Mouse (Mus musculus): Measurements from ENCODE around the gene Hist1h2bh. TPM values are rescaled to one million over a fixed set of nuclear protein-coding genes. Genes with fewer than 3 reads are reported as not detected.

Hist1h2bh gene
- polyA plus RNA-seq, 1 experiment from 2014 or later: 1.4 TPM

- no peaks in the 10 kb centered on the region for H3K36me3 ChIP-seq
- H3K9me3 ChIP-seq: no peaks in the 10 kb centered on the region
- H3K27ac ChIP-seq: peak overlapping the region; percentile 98
- H3K4me3 ChIP-seq: peak overlapping the region; percentile 48
- H3K9ac ChIP-seq: peak overlapping the region; percentile 49
- H3K4me2 ChIP-seq: peak overlapping the region; percentile 66
- no peak for ATAC-seq (ENCODE audit: borderline replicate concordance, extremely low read depth, low FRiP score, low TSS enrichment)
- H3K4me1 ChIP-seq: peaks cover 39% of the 10 kb centered on the region
- 11% methylated on average over 9 of the region's 9 CpGs for WGBS
- H3K27me3 ChIP-seq: no peaks in the 10 kb centered on the region
These were observed 10.7 kb downstream of the Hist1h2bh start for GRCm38 (mm10) chr13:23532262-23533075.

- Histone ChIP-seq H3K4me3 (peak within 1 kb of the TSS; percentile 48), H3K4me2 (peak within 1 kb of the TSS; percentile 66), H3K36me3 (no peaks in the 10 kb centered on the region), H3K9me3 (no peaks in the 10 kb centered on the region), H3K4me1 (peaks cover 32% of the 10 kb centered on the region), H3K27me3 (no peaks in the 10 kb centered on the region), H3K27ac (peak within 1 kb of the TSS; percentile 98), H3K9ac (peak within 1 kb of the TSS; percentile 57)
- ATAC-seq (ENCODE audit: borderline replicate concordance, extremely low read depth, low FRiP score, low TSS enrichment): peak; percentile 77
- under 1% methylated on average over 64 of the region's 70 CpGs for WGBS
These were observed 12.0 kb downstream of the Hist1h2bh start, which contains the start of gene Hist1h4h for GRCm38 (mm10) chr13:23530901-23531875. Gene Hist1h4h (plus strand): TSS chr13:23531050.

- WGBS: under 1% methylated on average over 20 of the region's 20 CpGs
- no peaks in the 10 kb centered on the region for H3K36me3 ChIP-seq
These were observed 12.9 kb downstream of the Hist1h2bh start for GRCm38 (mm10) chr13:23530181-23530900.

GRCm38 (mm10) chr13:23529480-23530165 lies 13.6 kb downstream of the Hist1h2bh start:
- WGBS: 9% methylated on average over 2 of the region's 2 CpGs
- no peaks in the 10 kb centered on the region for H3K9me3 ChIP-seq

More at GRCm38 (mm10) chr13:23530181-23530900, 12.9 kb downstream of the Hist1h2bh start:
- H3K4me3 ChIP-seq: peak overlapping the region; percentile 48
- H3K4me2 ChIP-seq: peak overlapping the region; percentile 66
- H3K27me3 ChIP-seq: no peaks in the 10 kb centered on the region
- peaks cover 32% of the 10 kb centered on the region for H3K4me1 ChIP-seq
- H3K9ac ChIP-seq: peak overlapping the region; percentile 57
- H3K9me3 ChIP-seq: no peaks in the 10 kb centered on the region
- no peak for ATAC-seq (ENCODE audit: borderline replicate concordance, extremely low read depth, low FRiP score, low TSS enrichment)
- H3K27ac ChIP-seq: peak overlapping the region; percentile 98

GRCm38 (mm10) chr13:23529005-23529404 lies 14.2 kb downstream of the Hist1h2bh start:
- Histone ChIP-seq H3K36me3 (no peaks in the 10 kb centered on the region), H3K4me3 (no peak overlapping the region), H3K9ac (no peak overlapping the region), H3K27me3 (no peaks in the 10 kb centered on the region), H3K4me2 (peak overlapping the region; percentile 5; the same call in 1 of the 2 replicates), H3K9me3 (no peaks in the 10 kb centered on the region), H3K4me1 (peaks cover 28% of the 10 kb centered on the region), H3K27ac (peak overlapping the region; percentile 33; the same call in 1 of the 2 replicates)
- 65% methylated on average over 5 of the region's 5 CpGs for WGBS
- no peak for ATAC-seq (ENCODE audit: borderline replicate concordance, extremely low read depth, low FRiP score, low TSS enrichment)

More at GRCm38 (mm10) chr13:23529480-23530165, 13.6 kb downstream of the Hist1h2bh start:
- Histone ChIP-seq H3K27ac (peak overlapping the region; percentile 98), H3K36me3 (no peaks in the 10 kb centered on the region), H3K4me2 (peak overlapping the region; percentile 66), H3K27me3 (no peaks in the 10 kb centered on the region), H3K4me3 (peak overlapping the region; percentile 48), H3K4me1 (peaks cover 31% of the 10 kb centered on the region), H3K9ac (peak overlapping the region; percentile 57)
- no peak for ATAC-seq (ENCODE audit: borderline replicate concordance, extremely low read depth, low FRiP score, low TSS enrichment)

GRCm38 (mm10) chr13:23526312-23526711 lies 16.9 kb downstream of the Hist1h2bh start:
- under 1% methylated on average over 17 of the region's 17 CpGs for WGBS
- Histone ChIP-seq H3K9ac (peak overlapping the region; percentile 24; the same call in 1 of the 2 replicates), H3K4me1 (peaks cover 15% of the 10 kb centered on the region), H3K36me3 (no peaks in the 10 kb centered on the region), H3K27ac (peak overlapping the region; percentile 67), H3K9me3 (no peaks in the 10 kb centered on the region), H3K27me3 (no peaks in the 10 kb centered on the region), H3K4me2 (peak overlapping the region; percentile 54), H3K4me3 (peak overlapping the region; percentile 40)
- peak; percentile 46; the same call in 1 of the 2 replicates for ATAC-seq (ENCODE audit: borderline replicate concordance, extremely low read depth, low FRiP score, low TSS enrichment)

- Histone ChIP-seq H3K4me3 (peak overlapping the region; percentile 40), H3K4me2 (peak overlapping the region; percentile 52), H3K27ac (no peak overlapping the region), H3K9me3 (no peaks in the 10 kb centered on the region), H3K27me3 (no peaks in the 10 kb centered on the region), H3K9ac (peak overlapping the region; percentile 24), H3K4me1 (peaks cover 17% of the 10 kb centered on the region), H3K36me3 (no peaks in the 10 kb centered on the region)
- under 1% methylated on average over 10 of the region's 10 CpGs for WGBS
- no peak for ATAC-seq (ENCODE audit: borderline replicate concordance, extremely low read depth, low FRiP score, low TSS enrichment)
These were observed 17.3 kb downstream of the Hist1h2bh start for GRCm38 (mm10) chr13:23525901-23526300.

- Histone ChIP-seq H3K4me2 (peak overlapping the region; percentile 6; the same call in 1 of the 2 replicates), H3K4me3 (no peak overlapping the region), H3K27ac (no peak overlapping the region), H3K4me1 (peaks cover 25% of the 10 kb centered on the region), H3K36me3 (no peaks in the 10 kb centered on the region), H3K9ac (no peak overlapping the region), H3K9me3 (no peaks in the 10 kb centered on the region), H3K27me3 (no peaks in the 10 kb centered on the region)
- WGBS: 12% methylated on average over 5 of the region's 5 CpGs
- 0 out of 2 replicates have a peak, but pooled peaks have one; percentile 47 for ATAC-seq (ENCODE audit: borderline replicate concordance, extremely low read depth, low FRiP score, low TSS enrichment)
These were observed 18.5 kb downstream of the Hist1h2bh start for GRCm38 (mm10) chr13:23524654-23525053.

GRCm38 (mm10) chr13:23523976-23524375 lies 19.2 kb downstream of the Hist1h2bh start:
- ATAC-seq (ENCODE audit: borderline replicate concordance, extremely low read depth, low FRiP score, low TSS enrichment): no peak
- 40% methylated on average over 5 of the region's 5 CpGs for WGBS

GRCm38 (mm10) chr13:23521703-23522102 lies 21.5 kb downstream of the Hist1h2bh start:
- Histone ChIP-seq H3K36me3 (no peaks in the 10 kb centered on the region), H3K9me3 (no peaks in the 10 kb centered on the region), H3K27me3 (no peaks in the 10 kb centered on the region), H3K9ac (no peak overlapping the region), H3K4me3 (peak overlapping the region; percentile 0; the same call in 1 of the 2 replicates), H3K4me1 (peaks cover 14% of the 10 kb centered on the region; the same call in 1 of the 2 replicates), H3K4me2 (peak overlapping the region; percentile 36), H3K27ac (no peak overlapping the region)
- under 1% methylated on average over 14 of the region's 14 CpGs for WGBS
- no peak for ATAC-seq (ENCODE audit: borderline replicate concordance, extremely low read depth, low FRiP score, low TSS enrichment)

More at GRCm38 (mm10) chr13:23523976-23524375, 19.2 kb downstream of the Hist1h2bh start:
- no peak overlapping the region for H3K4me2 ChIP-seq
- H3K36me3 ChIP-seq: no peaks in the 10 kb centered on the region
- peaks cover 24% of the 10 kb centered on the region for H3K4me1 ChIP-seq
- no peaks in the 10 kb centered on the region for H3K9me3 ChIP-seq
- H3K27me3 ChIP-seq: no peaks in the 10 kb centered on the region
- no peak overlapping the region for H3K27ac ChIP-seq
- no peak overlapping the region for H3K9ac ChIP-seq
- no peak overlapping the region for H3K4me3 ChIP-seq

Measured in lung, embryonic 15.5 days (tissue).